Mouse (Mus musculus) limb, embryonic 14.5 days (tissue): ENCODE results near the gene Vti1a. TPM values are rescaled to one million over a fixed set of nuclear protein-coding genes. Genes with fewer than 3 reads are reported as not detected.

Experiments
- ATAC-seq: fragments of 200-750 bp; cut with Nextera tagmentation; 2 replicates; pipeline ENCODE4 v1.8.0; 2017; ENCODE audit warnings: low read depth, moderate number of reproducible peaks, moderate TSS enrichment; ENCODE audit not compliant: low FRiP score
- DNase-seq: peaks from one replicate; pipeline ENCODE4 v3.0.0-alpha.2; 2015; ENCODE audit warnings: low spot score
- H3K27ac ChIP-seq: fragments of 300-500 bp; sonication (generic); replicated peaks from 2 replicates; pipeline ENCODE4 v1.5.1; 2014; ENCODE audit warnings: low read depth, mild to moderate bottlenecking, low read length, moderate library complexity, mixed read lengths
- H3K27me3 ChIP-seq: fragments of 300-500 bp; sonication (generic); 2 replicates; pipeline ENCODE4 v1.6.1; 2014; ENCODE audit warnings: low read length, mixed read lengths; ENCODE audit not compliant: control insufficient read depth, insufficient read depth
- H3K36me3 ChIP-seq: fragments of 300-500 bp; sonication (generic); 2 replicates; pipeline ENCODE4 v1.6.1; 2014; ENCODE audit warnings: mild to moderate bottlenecking, low read length, moderate library complexity, mixed read lengths; ENCODE audit not compliant: control insufficient read depth, insufficient read depth
- H3K4me1 ChIP-seq: fragments of 300-500 bp; sonication (generic); 2 replicates; pipeline ENCODE4 v1.6.1; 2014; ENCODE audit warnings: antibody characterized with exemption, low read length, mixed read lengths; ENCODE audit not compliant: control insufficient read depth, insufficient read depth
- H3K4me2 ChIP-seq: fragments of 300-500 bp; sonication (generic); replicated peaks from 2 replicates; pipeline ENCODE4 v1.6.1; 2014; ENCODE audit warnings: low read depth, mild to moderate bottlenecking, low read length, moderate library complexity; ENCODE audit not compliant: severe bottlenecking
- H3K4me3 ChIP-seq: fragments of 300-500 bp; sonication (generic); replicated peaks from 2 replicates; pipeline ENCODE4 v1.5.1; 2014; ENCODE audit warnings: low read length
- H3K9ac ChIP-seq: fragments of 300-500 bp; sonication (generic); 2 replicates; pipeline ENCODE4 v1.6.1; 2014; ENCODE audit warnings: mild to moderate bottlenecking, low read depth, low read length, moderate library complexity; ENCODE audit not compliant: severe bottlenecking
- H3K9me3 ChIP-seq: fragments of 300-500 bp; sonication (generic); 2 replicates; pipeline ENCODE4 v1.6.1; 2016; ENCODE audit warnings: low read length; ENCODE audit not compliant: control insufficient read depth
- POLR2A ChIP-seq: fragments of 200-500 bp; IDR thresholded peaks from 2 replicates; pipeline ENCODE4 v1.8.0; 2012; ENCODE audit warnings: inconsistent platforms, mild to moderate bottlenecking, moderate library complexity, borderline replicate concordance; ENCODE audit not compliant: insufficient read depth, insufficient read length; ENCODE audit errors: extremely low read depth
- WGBS: fragments of 180-500 bp; shearing (Covaris S2); extraction: QIAGEN DNeasy Blood & Tissue Kit; methylation state at CpG from one replicate; pipeline ENCODE4 v1.1.7; 2014; 5-methylcytosine and 5-hydroxymethylcytosine counted together
- polyA plus RNA-seq, 2 experiments: library from polyadenylated mRNA; depleted of rRNA in 1 of 2; stranded (reverse) in 1 of 2; unstranded in 1 of 2; fragments of >200 nt; fragmentation: Nextera tagmentation in 1 of 2; extraction: Ambion mirVana in 1 of 2; gene quantifications; 2 replicates each; pipeline versions ENCODE4 v1.2.1 to v1.2.3; 2012 to 2014

Gene Vti1a
- polyA plus RNA-seq, 2 experiments = 14.7 to 22.8 TPM

DNA sequence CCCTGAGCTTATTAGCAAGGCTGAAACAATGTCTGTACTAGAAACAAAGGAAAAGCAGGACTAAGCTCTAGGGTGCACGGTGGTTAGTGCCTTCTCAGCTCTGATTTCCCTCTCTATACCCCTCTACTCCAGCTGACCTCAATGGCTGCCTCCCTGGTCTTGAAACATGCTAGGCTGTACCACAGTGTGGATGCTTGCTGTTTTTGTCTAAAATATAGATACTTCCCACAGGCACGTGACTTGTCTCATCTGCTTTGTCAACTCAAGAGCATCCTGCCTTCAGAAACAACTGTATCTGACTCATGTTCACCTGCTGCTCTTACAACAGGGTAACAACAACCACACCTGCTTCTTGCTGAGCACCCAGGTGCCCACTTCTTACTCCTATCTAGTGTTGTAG lies 18.6 kb upstream of the Vti1a start:
- ATAC-seq (no peak), DNase-seq (no peak)
- Histone ChIP-seq H3K27ac (no peak overlapping the region), H3K9me3 (no peaks in the 10 kb centered on the region), H3K9ac (no peak overlapping the region), H3K4me2 (no peak overlapping the region), H3K27me3 (no peaks in the 10 kb centered on the region), H3K36me3 (peaks cover 54% of the 10 kb centered on the region), H3K4me3 (no peak overlapping the region), H3K4me1 (no peaks in the 10 kb centered on the region)
- TF ChIP-seq POLR2A = no peak
- WGBS = 90% methylated on average over 2 of the region's 2 CpGs

- H3K27me3 ChIP-seq = no peaks in the 10 kb centered on the region
- H3K36me3 ChIP-seq = peaks cover 59% of the 10 kb centered on the region
- H3K4me2 ChIP-seq = no peak overlapping the region
- no peak overlapping the region for H3K9ac ChIP-seq
- no peak for DNase-seq
- H3K27ac ChIP-seq = no peak overlapping the region
- 78% methylated on average over 5 of the region's 5 CpGs for WGBS
- TF ChIP-seq POLR2A = no peak
- H3K4me1 ChIP-seq = no peaks in the 10 kb centered on the region
- no peak for ATAC-seq
- no peak overlapping the region for H3K4me3 ChIP-seq
- no peaks in the 10 kb centered on the region for H3K9me3 ChIP-seq
Observed at GRCm38 (mm10) chr19:55297961-55298360, 18.1 kb upstream of the Vti1a start.

GRCm38 (mm10) chr19:55299378-55299777 lies 16.7 kb upstream of the Vti1a start:
- H3K27ac ChIP-seq = no peak overlapping the region
- H3K9ac ChIP-seq = no peak overlapping the region
- H3K4me2 ChIP-seq = no peak overlapping the region
- no peaks in the 10 kb centered on the region for H3K27me3 ChIP-seq
- no peak for DNase-seq
- peaks cover 72% of the 10 kb centered on the region for H3K36me3 ChIP-seq
- ATAC-seq = no peak
- H3K4me3 ChIP-seq = no peak overlapping the region
- no peak for TF ChIP-seq POLR2A
- no peaks in the 10 kb centered on the region for H3K4me1 ChIP-seq
- WGBS = 93% methylated on average over 1 of the region's 1 CpGs
- H3K9me3 ChIP-seq = no peaks in the 10 kb centered on the region

DNA sequence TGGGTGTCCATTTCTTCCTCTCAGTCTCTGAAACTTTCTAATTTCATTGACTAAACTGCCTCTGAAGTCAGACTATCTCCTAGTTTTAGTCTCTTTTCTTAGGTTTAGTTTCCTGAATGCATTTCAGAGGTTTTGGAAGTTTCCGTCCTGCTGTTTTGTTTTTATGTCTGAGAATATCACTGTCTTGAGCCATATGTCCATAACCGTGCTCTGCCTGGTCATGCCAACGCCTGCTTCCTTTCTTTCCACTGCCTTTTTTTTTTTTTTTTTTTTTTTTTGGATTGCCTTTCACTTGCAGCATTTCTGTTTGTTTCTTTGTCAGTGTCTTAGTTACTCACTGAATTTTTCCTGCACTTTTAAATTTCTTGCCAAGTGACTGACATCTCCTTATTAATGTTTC lies 15.6 kb upstream of the Vti1a start:
- Histone ChIP-seq H3K36me3 (peaks cover 66% of the 10 kb centered on the region), H3K4me3 (no peak overlapping the region), H3K27me3 (no peaks in the 10 kb centered on the region), H3K9ac (no peak overlapping the region), H3K4me2 (no peak overlapping the region), H3K9me3 (no peaks in the 10 kb centered on the region), H3K4me1 (no peaks in the 10 kb centered on the region), H3K27ac (no peak overlapping the region)
- 89% methylated on average over 3 of the region's 3 CpGs for WGBS
- ATAC-seq = no peak
- TF ChIP-seq POLR2A = no peak
- no peak for DNase-seq

DNA sequence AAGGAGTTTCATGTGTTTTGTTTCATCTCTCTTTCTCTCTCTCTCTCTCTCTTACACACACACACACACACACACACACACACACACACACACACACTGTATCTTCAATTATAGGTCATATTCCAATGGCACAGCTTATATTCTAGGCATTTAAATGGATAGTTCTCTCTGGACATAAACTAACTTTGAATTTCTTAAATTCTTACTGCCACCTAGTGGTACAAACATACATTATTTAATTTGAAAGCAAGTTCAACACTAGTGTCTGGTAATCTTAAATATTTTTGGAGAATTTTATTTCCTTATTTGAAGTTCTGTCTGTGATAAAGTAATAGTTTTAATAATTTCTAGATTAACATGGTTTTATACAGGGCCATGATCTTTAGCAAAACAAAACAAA lies 11.1 kb upstream of the Vti1a start:
- no peak overlapping the region for H3K27ac ChIP-seq
- no peaks in the 10 kb centered on the region for H3K4me1 ChIP-seq
- peak; percentile 18 for DNase-seq
- H3K4me2 ChIP-seq = no peak overlapping the region
- H3K27me3 ChIP-seq = no peaks in the 10 kb centered on the region
- no peak overlapping the region for H3K4me3 ChIP-seq
- peaks cover 71% of the 10 kb centered on the region for H3K36me3 ChIP-seq
- no peak overlapping the region for H3K9ac ChIP-seq
- no peak for ATAC-seq
- H3K9me3 ChIP-seq = no peaks in the 10 kb centered on the region
- TF ChIP-seq POLR2A = no peak

DNA sequence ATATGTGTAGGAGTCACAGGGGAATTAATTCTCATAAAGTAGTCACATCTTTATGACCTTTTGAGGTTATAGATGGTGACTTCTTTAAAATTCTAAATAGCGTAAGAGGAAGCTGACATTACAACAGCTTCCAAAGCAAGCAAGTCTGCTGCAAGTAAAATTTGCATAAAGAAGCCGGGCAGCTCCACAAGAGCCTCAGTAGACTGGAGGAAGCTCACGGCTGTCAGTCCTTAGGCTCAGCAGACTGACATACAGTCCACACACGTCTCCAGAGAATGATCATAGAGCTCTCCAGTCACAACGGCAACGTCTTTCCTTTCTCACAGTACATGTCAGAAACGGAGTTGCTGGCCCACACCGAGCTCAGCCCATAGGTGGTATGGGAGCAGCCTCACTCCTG lies 4.2 kb upstream of the Vti1a start:
- peaks cover 8% of the 10 kb centered on the region for H3K4me1 ChIP-seq
- TF ChIP-seq POLR2A = no peak
- DNase-seq = no peak
- H3K4me2 ChIP-seq = no peak overlapping the region
- H3K9ac ChIP-seq = no peak overlapping the region
- WGBS = 87% methylated on average over 8 of the region's 8 CpGs
- H3K4me3 ChIP-seq = no peak overlapping the region
- H3K9me3 ChIP-seq = no peaks in the 10 kb centered on the region
- no peak overlapping the region for H3K27ac ChIP-seq
- no peak for ATAC-seq
- no peaks in the 10 kb centered on the region for H3K27me3 ChIP-seq
- peaks cover 54% of the 10 kb centered on the region for H3K36me3 ChIP-seq
